Mouse (Mus musculus): ENCODE results near the gene Mta3. TPM values are rescaled to one million over a fixed set of nuclear protein-coding genes. Genes with fewer than 3 reads are reported as not detected.

Mta3 gene
- polyA plus RNA-seq, 1 experiment = 33.0 TPM

GRCm38 (mm10) chr17:83699062-83699724 is 6.8 kb upstream of the Mta3 start:
- TF ChIP-seq CTCF (conservative IDR thresholded peaks at IDR 0.05; ENCODE audit: insufficient read depth, insufficient read length, low read depth, low read length) (no peak), POLR2A (IDR thresholded peaks at IDR 0.05; ENCODE audit: low read depth, low read length) (no peak)
- peak; percentile 55 for DNase-seq
- Histone ChIP-seq H3K27ac (ENCODE audit: insufficient read depth, low read depth, low read length) (peak overlapping the region; percentile 29; the same call in 1 of the 2 replicates), H3K4me1 (ENCODE audit: control insufficient read depth, insufficient read depth, low read length) (no peaks in the 10 kb centered on the region), H3K4me3 (ENCODE audit: insufficient read depth, low read depth, low read length) (no peak overlapping the region), H3K36me3 (ENCODE audit: control insufficient read depth, insufficient read depth, low read length) (no peaks in the 10 kb centered on the region), H3K27me3 (replicated peaks; ENCODE audit: control insufficient read depth, insufficient read depth, low read length) (no peaks in the 10 kb centered on the region; the same call in 1 of the 2 replicates)
- WGBS = 74% methylated on average over 8 of the region's 8 CpGs

GRCm38 (mm10) chr17:83700125-83700524 is 5.8 kb upstream of the Mta3 start:
- H3K27ac ChIP-seq (ENCODE audit: insufficient read depth, low read depth, low read length) = no peak overlapping the region; the same call in 1 of the 2 replicates
- no peaks in the 10 kb centered on the region for H3K4me1 ChIP-seq (ENCODE audit: control insufficient read depth, insufficient read depth, low read length)
- no peaks in the 10 kb centered on the region; the same call in 1 of the 2 replicates for H3K27me3 ChIP-seq (replicated peaks; ENCODE audit: control insufficient read depth, insufficient read depth, low read length)
- H3K4me3 ChIP-seq (ENCODE audit: insufficient read depth, low read depth, low read length) = no peak overlapping the region
- no peak for DNase-seq
- no peaks in the 10 kb centered on the region for H3K36me3 ChIP-seq (ENCODE audit: control insufficient read depth, insufficient read depth, low read length)
- no peak for TF ChIP-seq CTCF (conservative IDR thresholded peaks at IDR 0.05; ENCODE audit: insufficient read depth, insufficient read length, low read depth, low read length)
- no peak for TF ChIP-seq POLR2A (IDR thresholded peaks at IDR 0.05; ENCODE audit: low read depth, low read length)
- WGBS = 78% methylated on average over 9 of the region's 9 CpGs

- Histone ChIP-seq H3K4me1 (ENCODE audit: control insufficient read depth, insufficient read depth, low read length) (no peaks in the 10 kb centered on the region), H3K4me3 (ENCODE audit: insufficient read depth, low read depth, low read length) (no peak overlapping the region), H3K36me3 (ENCODE audit: control insufficient read depth, insufficient read depth, low read length) (no peaks in the 10 kb centered on the region), H3K27me3 (replicated peaks; ENCODE audit: control insufficient read depth, insufficient read depth, low read length) (no peaks in the 10 kb centered on the region; the same call in 1 of the 2 replicates), H3K27ac (ENCODE audit: insufficient read depth, low read depth, low read length) (no peak overlapping the region)
- no peak for DNase-seq
- TF ChIP-seq POLR2A (IDR thresholded peaks at IDR 0.05; ENCODE audit: low read depth, low read length) = no peak
- TF ChIP-seq CTCF (conservative IDR thresholded peaks at IDR 0.05; ENCODE audit: insufficient read depth, insufficient read length, low read depth, low read length) = no peak
- WGBS = 86% methylated on average over 5 of the region's 5 CpGs
Observed at GRCm38 (mm10) chr17:83704469-83704868, 1.5 kb upstream of the Mta3 start.

- Histone ChIP-seq H3K27me3 (replicated peaks; ENCODE audit: control insufficient read depth, insufficient read depth, low read length) (no peaks in the 10 kb centered on the region; the same call in 1 of the 2 replicates), H3K36me3 (ENCODE audit: control insufficient read depth, insufficient read depth, low read length) (no peaks in the 10 kb centered on the region), H3K4me1 (ENCODE audit: control insufficient read depth, insufficient read depth, low read length) (no peaks in the 10 kb centered on the region), H3K27ac (ENCODE audit: insufficient read depth, low read depth, low read length) (peak overlapping the region; percentile 4; the same call in 1 of the 2 replicates), H3K4me3 (ENCODE audit: insufficient read depth, low read depth, low read length) (peak overlapping the region; percentile 96)
- peak; percentile 49 for DNase-seq
- TF ChIP-seq POLR2A (IDR thresholded peaks at IDR 0.05; ENCODE audit: low read depth, low read length) (no peak), CTCF (conservative IDR thresholded peaks at IDR 0.05; ENCODE audit: insufficient read depth, insufficient read length, low read depth, low read length) (no peak)
- WGBS = 4% methylated on average over 38 of the region's 38 CpGs
Observed at GRCm38 (mm10) chr17:83705352-83706115, 429 bp upstream of the Mta3 start.

- 2% methylated on average over 19 of the region's 19 CpGs for WGBS
- H3K36me3 ChIP-seq (ENCODE audit: control insufficient read depth, insufficient read depth, low read length) = no peaks in the 10 kb centered on the region
- H3K4me1 ChIP-seq (ENCODE audit: control insufficient read depth, insufficient read depth, low read length) = no peaks in the 10 kb centered on the region
- H3K4me3 ChIP-seq (ENCODE audit: insufficient read depth, low read depth, low read length) = peak overlapping the region; percentile 96
- TF ChIP-seq POLR2A (IDR thresholded peaks at IDR 0.05; ENCODE audit: low read depth, low read length) (no peak), CTCF (conservative IDR thresholded peaks at IDR 0.05; ENCODE audit: insufficient read depth, insufficient read length, low read depth, low read length) (no peak)
- H3K27me3 ChIP-seq (replicated peaks; ENCODE audit: control insufficient read depth, insufficient read depth, low read length) = no peaks in the 10 kb centered on the region; the same call in 1 of the 2 replicates
- DNase-seq = peak; percentile 48
- peak overlapping the region; percentile 65 for H3K27ac ChIP-seq (ENCODE audit: insufficient read depth, low read depth, low read length)
Observed at GRCm38 (mm10) chr17:83706594-83707126, 697 bp downstream of the Mta3 start.

- Histone ChIP-seq H3K27me3 (replicated peaks; ENCODE audit: control insufficient read depth, insufficient read depth, low read length) (no peaks in the 10 kb centered on the region), H3K27ac (ENCODE audit: insufficient read depth, low read depth, low read length) (peak overlapping the region; percentile 56; the same call in 1 of the 2 replicates), H3K36me3 (ENCODE audit: control insufficient read depth, insufficient read depth, low read length) (no peaks in the 10 kb centered on the region), H3K4me1 (ENCODE audit: control insufficient read depth, insufficient read depth, low read length) (no peaks in the 10 kb centered on the region), H3K4me3 (ENCODE audit: insufficient read depth, low read depth, low read length) (no peak overlapping the region)
- TF ChIP-seq POLR2A (IDR thresholded peaks at IDR 0.05; ENCODE audit: low read depth, low read length) = no peak
- no peak for TF ChIP-seq CTCF (conservative IDR thresholded peaks at IDR 0.05; ENCODE audit: insufficient read depth, insufficient read length, low read depth, low read length)
- DNase-seq = no peak
- 82% methylated on average over 4 of the region's 4 CpGs for WGBS
Observed at GRCm38 (mm10) chr17:83707372-83707771, 1.4 kb downstream of the Mta3 start.

GRCm38 (mm10) chr17:83707846-83708245 is 1.9 kb downstream of the Mta3 start:
- no peaks in the 10 kb centered on the region for H3K27me3 ChIP-seq (replicated peaks; ENCODE audit: control insufficient read depth, insufficient read depth, low read length)
- H3K36me3 ChIP-seq (ENCODE audit: control insufficient read depth, insufficient read depth, low read length) = no peaks in the 10 kb centered on the region; the same call in 1 of the 2 replicates
- WGBS = 84% methylated on average over 6 of the region's 6 CpGs
- no peaks in the 10 kb centered on the region for H3K4me1 ChIP-seq (ENCODE audit: control insufficient read depth, insufficient read depth, low read length)
- H3K27ac ChIP-seq (ENCODE audit: insufficient read depth, low read depth, low read length) = peak overlapping the region; percentile 40; the same call in 1 of the 2 replicates
- H3K4me3 ChIP-seq (ENCODE audit: insufficient read depth, low read depth, low read length) = no peak overlapping the region
- DNase-seq = no peak
- TF ChIP-seq POLR2A (IDR thresholded peaks at IDR 0.05; ENCODE audit: low read depth, low read length) (no peak), CTCF (conservative IDR thresholded peaks at IDR 0.05; ENCODE audit: insufficient read depth, insufficient read length, low read depth, low read length) (no peak)

Data from kidney, adult 2 months (tissue).